Mouse (Mus musculus) gonadal fat pad, adult 2 months (tissue): ENCODE measurements around the gene Cdk8. TPM values are rescaled to one million over a fixed set of nuclear protein-coding genes. Genes with fewer than 3 reads are reported as not detected.

Source experiments
- DNase-seq: peaks from one replicate; pipeline ENCODE4 v3.0.0-alpha.2; 2012; ENCODE audit warnings: low read depth
- polyA plus RNA-seq: library from polyadenylated mRNA; depleted of rRNA; stranded (reverse); fragments of >200 nt; gene quantifications from 2 replicates; pipeline ENCODE4 v1.2.3, GENCODE M21; 2012

The Cdk8 gene
- polyA plus RNA-seq, 1 experiment: 47.4 TPM

DNA sequence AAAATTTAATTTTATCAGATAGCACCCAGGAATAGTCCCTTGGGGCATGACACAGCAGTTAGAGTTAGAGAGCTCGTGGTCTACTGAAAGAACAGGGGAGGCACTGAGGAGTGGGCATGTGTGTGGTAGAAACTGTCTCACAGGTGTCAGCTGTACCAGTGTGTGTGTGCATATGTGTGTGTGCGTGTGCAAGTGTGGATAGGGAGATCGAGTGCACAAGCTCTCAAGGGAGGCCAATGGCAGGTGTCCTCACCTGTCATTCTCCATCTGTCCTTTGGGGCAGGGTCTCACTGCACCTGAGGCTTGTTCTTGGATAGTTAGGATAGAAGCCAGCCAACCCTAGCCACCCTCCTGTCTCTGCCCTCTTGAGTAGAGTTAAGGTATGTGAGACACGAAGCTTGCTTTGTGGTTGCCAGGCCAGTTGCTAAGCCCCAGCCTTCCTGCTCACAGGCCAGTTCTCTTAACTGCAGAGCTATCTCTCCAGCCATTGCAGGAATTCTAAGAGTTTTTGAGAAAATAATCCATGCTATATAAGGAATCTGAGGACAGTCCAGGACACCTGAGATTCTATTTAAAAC, 50.3 kb downstream of the Cdk8 start:
- no peak for DNase-seq

DNA sequence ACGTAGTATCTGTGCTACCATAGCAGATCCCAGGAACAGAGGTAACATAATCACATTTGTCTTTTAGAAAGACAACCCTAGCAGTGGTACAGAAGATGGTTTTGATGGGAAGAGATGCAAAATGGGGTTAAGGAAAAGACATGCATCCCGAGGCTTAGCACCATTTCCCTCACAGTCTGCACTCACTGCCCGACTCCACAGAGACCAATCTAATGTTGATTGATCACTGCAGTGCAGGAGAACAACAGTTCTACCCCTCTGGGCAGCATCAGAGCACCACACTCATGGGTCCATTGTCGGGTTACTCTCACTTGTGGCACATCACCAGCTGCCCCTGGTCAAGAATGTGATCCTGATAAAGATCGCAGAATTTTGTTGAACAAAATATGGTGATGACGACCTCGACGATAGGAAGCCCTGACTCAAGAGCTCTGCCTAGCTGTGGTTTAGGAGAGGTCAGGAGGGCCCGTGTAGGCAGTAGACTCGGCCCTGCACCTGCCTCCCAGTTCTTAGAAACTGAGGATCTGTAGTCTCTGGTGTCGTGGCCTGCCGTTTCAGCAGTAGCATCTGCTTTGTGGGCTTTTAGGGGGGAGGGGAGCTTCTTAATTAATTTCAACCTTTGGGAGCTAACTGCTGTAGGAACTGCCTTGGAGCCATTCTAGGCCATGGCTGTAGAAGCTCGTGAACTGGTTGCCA, 51.0 kb downstream of the Cdk8 start:
- no peak for DNase-seq

DNA sequence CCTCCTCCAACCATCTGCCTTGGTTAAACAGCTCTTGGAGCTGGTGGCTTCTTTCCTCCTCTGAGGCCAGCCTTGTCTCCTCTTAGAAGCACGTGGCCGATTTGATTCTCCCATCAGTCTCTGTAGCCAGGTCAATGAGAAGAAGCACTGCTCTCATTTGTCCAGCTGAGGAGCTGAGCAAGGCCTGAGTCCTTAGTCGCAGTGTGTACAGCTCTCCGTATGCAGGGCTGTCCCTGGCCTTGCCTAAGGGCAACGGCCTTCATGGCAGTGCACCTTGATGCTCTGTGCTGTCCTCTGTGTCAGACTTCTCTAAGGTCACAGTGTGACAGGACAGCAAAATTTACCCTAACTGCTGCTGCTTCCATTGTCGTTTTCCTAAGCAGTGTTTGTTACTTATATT, 52.9 kb downstream of the Cdk8 start:
- no peak for DNase-seq

DNA sequence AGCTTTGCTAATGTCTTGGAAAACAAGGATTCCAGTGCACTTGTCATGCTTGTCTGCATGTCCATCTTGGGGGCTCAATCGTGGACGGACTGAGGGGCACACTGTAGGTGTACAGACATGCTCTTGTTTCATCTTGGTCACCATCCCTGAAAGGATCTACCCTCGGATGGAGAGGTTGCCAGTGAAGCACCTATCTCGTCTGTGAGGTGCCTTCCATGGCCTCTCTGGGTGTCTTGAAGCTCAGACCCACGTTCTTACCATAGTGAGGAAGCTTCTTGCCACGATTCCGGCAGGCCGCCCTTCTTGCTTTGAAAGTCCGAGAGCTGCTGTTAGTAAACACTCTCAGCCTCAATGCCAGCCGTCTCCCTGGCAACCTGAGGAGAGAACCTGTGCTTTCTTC, 56.4 kb downstream of the Cdk8 start:
- no peak for DNase-seq

DNA sequence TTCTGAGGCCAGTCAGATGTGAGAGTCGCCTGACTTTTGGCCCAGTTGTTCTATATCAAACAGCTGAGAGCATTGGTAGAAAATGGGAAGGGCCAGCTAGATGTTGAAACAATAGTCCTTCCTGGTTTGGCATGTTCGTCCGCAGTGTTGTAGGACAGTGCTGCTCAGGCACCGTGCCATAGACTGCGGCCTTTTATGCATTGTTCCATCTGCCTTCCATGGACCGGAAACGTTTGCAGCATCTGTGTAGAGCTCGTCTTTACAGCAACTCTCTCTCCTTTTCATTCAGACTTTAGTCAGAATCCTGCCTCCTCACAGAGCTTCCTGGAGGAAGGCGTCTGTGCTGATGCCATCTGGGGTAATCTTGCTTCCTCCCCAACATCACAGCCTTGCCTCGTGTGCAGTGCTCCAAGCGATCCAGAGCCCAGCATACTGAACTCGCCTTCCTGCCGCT, 57.0 kb downstream of the Cdk8 start:
- DNase-seq: no peak

DNA sequence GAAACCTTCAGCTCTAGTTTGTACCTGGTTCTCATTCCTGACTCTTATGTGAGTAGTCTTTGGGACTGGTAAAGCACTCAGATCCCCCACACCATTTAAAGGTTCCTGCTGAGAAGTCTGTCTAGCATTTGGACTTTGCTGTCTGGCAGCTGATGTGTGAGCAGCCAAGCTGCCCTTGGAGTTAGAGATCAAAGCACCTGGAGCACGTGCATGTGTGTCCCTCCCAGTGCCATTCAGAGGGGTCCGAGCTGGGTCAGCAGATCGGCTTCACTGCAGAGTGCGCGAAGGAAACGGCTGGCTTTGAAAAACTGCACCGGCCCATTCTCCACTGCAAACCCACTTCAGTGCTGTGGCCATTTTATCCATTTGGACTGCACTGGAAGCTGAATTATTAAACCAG, 58.9 kb downstream of the Cdk8 start:
- no peak for DNase-seq

DNA sequence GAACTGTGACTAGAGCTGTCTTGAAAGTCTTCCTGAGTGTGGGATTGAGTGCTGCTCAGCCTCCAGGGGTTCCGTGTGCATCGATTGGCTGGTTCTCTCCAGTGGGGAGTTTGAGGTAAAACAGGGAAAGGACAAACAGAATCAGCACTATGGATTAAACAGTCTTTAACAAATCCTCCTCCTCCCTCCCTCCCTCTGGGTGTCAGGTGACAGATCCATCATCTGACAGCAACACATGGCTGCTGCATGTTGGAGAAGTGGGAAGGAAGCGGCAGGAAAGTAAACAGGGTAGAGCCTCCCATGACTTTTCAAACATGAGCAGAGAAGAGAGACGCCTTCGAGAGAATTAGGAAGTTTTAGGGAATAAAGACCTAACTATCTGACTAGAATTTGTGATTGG, 59.4 kb downstream of the Cdk8 start:
- DNase-seq: no peak

DNA sequence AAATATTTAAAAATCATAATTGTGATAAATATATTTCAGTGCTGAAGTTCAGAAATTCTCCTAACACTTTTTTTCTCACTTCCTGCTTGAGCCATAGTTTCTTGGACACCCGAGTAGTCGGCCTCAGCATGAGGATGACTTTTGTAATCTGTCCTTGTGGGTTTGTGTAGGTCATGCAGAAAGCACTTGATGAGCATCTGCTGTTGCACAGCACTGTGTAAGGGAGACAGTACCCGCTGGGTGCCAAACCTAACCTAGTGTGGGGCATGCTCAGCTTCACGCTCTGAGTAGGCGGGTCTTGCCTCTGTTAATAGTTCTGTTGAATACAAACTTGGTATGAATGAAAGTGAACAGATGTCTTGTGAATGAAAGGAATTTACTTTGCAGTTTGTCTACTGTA, 60.5 kb downstream of the Cdk8 start:
- no peak for DNase-seq

DNA sequence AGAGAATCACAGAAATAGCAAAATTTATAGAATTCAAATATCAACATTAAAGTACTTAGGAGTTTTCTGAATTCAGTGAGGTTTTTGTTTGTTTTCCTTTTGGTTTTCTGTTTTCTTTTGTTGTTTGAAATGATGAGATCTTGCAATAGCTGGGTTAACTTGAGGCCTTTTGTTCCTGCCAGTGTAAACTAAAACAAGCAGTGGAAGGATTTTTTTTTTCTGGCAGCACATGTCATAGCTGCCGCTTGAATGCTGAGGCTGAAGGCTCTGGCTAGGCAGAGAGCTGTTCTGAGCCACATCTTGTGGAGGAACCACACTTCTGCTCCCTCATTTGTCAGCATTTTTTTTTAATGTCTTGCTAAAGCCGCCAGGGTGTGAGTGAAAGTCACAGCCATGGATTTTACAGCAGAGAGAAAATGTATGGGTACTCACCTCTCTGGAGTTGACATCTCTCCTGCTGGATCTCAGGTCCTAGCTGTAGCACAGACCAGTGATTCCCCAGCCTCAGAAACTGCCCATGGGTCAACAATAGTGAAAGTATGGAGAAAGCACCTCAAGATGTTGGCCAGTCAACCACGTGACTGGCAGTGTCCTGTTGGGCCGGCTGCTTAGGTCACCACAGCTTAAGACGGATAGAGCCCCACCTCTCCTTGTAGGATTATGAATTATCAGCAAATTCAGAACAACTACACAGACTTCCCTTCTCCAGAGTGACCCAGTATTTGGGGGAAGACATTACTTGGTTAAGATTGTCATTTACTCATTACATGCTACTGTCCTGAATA, 62.1 kb downstream of the Cdk8 start:
- DNase-seq: no peak

DNA sequence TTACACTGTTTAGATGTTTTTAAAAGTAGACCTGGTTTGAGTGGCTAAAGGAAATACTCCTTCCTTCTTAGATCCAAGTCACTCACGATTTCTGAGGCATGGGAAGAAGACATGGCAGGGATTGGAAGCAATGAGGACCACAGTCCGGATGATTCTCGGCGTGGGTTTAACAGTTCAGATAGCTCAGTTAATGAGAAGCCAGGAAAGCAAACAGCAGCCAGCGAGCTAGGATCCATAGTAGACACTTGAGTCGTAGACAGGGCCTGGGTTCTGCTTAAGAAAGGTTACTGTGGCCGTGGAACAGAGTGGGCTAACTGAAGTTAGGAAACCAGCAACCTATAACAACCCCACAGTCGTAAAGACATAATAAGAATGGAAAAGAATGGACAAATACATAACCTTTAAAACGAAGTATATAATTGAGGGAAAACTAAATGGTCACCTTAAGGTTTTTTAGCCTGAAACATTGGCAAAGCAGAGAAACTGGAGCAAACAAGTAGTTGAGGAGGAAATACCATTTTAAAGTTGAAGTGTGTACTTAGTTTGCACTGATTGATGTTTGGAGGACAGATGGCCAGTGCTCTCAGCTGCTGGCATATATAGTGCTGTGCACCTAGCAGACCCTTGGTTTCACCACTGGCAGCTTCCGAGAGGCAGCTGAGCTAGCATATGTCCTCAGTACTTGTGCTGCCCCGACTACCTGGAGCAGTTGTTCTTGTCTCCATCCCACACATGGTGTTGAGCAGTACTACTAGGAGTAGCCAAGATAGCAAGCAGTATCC, 63.1 kb downstream of the Cdk8 start:
- no peak for DNase-seq

DNA sequence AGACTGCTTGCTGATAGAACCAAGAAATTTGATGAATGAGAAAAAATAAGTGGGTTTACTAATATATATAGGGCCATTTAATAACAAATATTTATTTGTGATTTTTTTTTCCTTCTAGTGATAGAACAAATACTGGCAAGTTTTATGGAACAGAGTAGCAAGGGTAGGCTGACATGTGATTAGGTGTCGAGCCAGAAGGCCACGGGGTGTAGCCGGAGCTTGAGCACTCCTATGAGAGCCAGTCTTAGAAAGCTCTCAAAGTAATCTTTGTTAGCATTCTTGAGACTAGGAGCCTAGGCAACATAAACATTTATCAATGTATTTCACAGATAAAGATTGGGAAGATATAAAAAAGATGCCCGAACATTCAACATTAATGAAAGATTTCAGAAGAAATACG, 63.8 kb downstream of the Cdk8 start:
- DNase-seq: no peak

DNA sequence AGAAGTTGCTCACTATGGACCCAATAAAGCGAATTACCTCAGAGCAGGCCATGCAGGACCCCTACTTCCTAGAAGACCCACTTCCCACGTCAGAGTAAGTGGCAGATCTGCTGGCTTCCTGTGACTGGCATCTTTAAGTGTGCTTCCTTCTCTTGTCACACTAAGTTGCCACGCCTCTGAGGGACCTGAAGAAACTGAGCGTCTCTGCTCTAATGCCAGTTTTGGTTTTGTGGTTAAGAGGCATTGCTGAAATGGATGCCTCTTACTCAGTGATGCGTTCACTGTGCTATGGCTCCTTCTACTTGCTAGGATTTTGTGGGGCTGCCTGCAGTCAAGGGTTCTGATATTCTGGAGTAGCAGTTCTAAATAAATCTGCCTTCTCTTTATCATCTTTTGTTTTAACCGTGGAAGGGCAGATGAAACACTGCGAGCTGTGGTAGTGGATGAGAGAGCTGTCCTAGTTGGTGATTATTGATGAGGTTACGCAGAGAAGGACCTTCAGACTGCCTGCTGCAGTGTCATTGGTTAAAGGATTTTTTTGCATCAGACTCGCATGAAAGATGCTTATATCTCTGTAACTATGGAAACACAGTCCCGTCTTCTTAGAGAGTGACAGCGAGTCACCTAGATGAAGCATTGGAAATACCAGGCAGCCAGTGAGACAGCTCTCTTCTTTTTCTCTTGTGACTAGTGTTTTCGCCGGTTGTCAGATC, 67.9 kb downstream of the Cdk8 start:
- DNase-seq: no peak

DNA sequence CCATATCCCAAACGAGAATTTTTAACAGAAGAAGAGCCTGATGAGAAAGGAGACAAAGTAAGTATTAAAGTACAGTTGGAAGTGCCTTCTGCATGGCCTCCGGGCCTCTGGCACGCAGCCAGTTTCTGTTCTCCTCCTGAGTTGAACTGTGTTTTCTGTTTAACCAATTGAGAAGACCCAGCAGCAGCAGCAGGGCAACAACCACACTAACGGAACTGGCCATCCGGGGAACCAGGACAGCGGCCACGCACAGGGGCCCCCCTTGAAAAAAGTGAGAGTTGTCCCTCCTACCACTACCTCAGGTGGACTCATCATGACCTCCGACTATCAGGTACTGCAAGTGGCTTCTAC, 68.5 kb downstream of the Cdk8 start:
- no peak for DNase-seq

DNA sequence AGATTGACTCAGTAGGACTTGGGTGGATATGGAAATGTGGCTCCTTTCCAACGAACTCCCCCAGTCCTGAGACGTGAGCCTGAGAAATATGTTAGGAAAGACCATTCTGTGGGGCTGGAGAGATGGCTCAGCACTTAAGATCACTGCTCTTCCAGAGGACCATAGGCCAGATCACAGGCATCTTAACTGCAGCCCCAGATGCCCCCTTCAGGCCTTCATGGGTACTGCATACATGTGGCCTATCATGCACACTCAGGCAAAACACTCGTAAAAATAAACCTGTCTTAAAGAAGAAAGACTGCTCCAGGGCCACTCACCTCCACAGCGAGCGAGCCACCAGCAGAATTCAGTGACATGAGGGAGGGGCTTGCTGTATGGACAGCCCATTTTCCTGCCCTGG, 72.4 kb downstream of the Cdk8 start:
- DNase-seq: no peak

DNA sequence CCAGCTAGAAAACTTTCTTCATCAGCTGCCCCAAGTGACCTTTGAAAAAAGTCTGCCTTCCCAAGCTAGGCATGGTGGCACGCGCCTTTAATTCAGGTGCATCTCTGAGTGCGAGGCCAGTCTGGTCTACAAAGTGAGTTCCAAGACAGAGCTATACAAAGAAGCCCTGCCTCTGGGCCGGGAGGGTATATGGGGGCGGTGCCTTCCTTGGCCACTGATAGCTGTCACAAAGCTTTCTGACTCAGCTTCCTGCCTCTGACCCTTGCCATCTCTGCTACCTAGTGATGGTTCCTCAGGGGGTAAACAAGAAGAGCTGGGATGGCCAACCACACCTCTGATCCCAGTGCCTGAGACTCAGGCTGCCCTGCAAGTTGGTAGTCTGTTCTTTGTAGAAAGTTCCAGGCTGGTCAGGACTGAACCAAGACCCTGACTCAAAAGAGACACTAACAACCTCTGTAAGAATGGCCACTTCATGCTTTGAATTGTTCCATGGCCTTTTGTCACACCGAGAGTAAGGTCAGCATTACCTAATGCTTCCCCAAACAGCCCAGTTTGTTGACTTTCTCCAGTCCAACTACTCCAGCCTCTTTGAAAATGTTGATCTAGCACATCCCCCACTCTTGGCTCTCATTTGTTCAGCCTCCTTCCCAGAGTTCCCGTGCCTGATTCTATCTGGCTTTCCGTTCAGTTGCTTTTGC, 76.2 kb downstream of the Cdk8 start:
- DNase-seq: no peak

DNA sequence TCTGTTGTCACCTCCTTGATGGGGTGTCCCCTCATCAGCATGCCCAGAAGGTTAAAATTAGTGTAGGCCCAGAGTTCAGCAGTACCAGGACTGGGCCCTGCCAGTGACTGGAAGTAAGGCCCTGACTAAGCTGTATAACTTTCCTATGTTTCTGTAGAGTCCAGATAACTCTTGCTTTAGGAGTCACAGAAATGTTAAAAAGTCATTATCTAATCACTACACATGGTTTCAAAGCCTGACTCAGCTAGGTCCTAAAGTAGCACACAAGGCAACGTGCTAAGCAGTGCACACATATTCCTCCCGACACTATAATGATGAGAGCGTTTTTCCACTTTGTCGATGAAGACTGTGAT, 76.7 kb downstream of the Cdk8 start:
- DNase-seq: no peak

DNA sequence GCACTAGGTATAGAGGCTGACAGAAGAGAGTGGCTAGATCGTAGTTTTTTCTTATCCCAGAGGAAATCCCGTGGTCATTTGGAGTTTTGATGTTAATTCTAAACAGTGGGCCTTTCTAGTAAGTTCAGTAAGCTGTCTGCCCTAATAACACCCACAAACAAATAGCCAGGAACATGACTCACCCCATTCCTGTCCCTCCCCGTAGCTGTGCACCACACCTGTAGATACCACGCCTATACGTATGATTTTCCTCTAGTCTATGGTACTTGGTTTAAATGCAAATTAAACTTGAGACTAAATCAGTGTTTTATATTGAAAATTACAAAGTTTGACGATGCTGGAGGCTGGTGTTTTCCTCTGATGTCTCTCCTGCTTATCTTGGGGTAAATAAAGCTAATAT, 83.5 kb downstream of the Cdk8 start:
- DNase-seq: no peak

DNA sequence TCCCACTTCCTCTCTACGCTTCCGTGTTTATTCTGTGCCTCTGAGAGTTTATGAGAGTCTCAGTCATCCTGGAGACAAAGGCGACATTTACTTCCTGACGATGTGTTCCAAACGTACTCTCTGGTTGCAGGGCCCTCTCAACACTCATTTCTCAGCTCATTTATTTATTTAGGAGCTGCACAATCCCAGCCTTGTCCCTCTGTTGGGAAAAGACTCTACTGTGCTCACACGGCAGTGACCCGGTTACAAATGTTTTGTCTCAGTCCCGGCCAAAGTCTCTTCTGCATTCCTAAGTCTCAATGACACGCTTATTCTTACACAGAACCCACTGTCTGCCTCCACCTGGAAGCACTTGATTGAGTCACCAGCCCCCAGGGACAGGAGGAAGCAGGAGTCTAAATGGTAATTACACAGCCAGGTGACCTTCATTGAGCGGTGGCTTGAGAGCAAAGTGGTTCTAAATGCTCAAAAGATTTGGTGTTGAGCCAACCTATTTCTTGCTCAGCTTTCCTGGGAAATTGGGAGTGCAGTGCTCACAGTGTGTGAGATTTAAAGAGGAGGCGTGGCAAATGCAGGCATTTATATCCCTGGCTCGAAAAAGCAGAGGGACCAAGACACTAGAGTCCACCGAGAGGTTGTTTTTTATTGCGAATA, 84.4 kb downstream of the Cdk8 start:
- DNase-seq: no peak

DNA sequence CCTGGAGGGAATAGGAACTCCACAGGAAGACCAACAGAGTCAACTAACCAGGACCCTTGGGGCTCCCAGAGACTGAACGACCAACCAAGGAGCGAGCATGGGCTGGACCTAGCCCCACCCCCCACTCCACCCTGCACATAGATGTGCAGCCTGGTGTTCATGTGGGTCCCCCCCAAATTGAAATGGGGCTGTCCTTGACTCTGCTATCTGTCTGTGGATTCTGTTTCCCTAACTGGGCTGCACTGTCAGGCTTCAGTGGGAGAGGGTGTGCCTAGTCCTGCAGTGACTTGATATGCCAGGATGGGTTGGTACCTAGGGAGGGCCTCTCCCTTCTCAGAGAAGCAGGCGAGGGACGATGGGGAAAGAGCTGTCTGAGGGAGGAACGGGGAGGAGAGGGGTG, 85.3 kb downstream of the Cdk8 start:
- DNase-seq: no peak

DNA sequence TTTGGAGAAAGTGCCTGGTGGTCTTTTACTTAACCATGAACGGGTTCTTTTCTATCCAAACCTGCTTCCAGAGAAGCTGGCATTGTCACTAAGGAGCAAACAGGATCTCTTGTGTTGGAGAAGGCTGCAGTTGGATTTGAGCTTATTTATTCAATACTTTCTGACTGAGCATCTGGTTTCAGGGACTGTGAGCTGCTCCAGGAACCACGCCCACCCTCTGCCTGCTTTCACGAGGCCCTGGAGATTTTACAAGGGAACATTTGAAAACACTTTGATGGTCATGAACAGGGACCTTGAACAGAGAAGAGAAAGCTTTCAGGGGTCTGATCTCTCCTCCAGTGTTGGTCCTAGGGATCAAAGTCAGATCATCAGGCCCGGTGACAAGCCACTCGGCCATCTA, 87.0 kb downstream of the Cdk8 start:
- no peak for DNase-seq

DNA sequence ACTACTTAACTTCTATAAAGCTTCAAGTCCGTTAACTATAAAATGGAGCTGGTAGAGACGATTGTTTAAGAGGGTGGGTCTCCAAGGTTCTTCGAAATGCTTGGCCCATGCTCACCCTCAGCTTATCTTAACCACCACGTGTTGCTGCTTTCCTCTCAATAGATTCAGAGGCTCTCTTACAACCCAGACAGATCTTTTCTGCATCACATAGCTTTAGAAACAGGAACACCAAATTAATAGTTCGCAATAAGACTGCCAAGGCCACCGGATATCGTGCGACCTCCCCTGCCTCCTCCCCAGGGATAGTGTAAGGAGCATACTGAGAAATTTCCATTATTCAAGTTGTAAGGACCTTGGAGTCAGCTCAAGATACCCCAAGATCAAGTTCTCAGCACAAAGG, 87.4 kb downstream of the Cdk8 start:
- DNase-seq: no peak
